Mouse (Mus musculus) hindbrain, postnatal 0 days (tissue): Measurements from ENCODE around the gene Sall1. TPM values are rescaled to one million over a fixed set of nuclear protein-coding genes. Genes with fewer than 3 reads are reported as not detected.

Source experiments
- ATAC-seq: fragments of 200-750 bp; cut with Nextera tagmentation; 2 replicates; pipeline ENCODE4 v1.8.0; 2017; ENCODE audit warnings: mild to moderate bottlenecking, moderate TSS enrichment, moderate library complexity
- DNase-seq: peaks from one replicate; pipeline ENCODE4 v3.0.0-alpha.2; 2015; ENCODE audit warnings: low spot score
- H3K27ac ChIP-seq: fragments of 300-500 bp; sonication (generic); 2 replicates; pipeline ENCODE4 v1.5.1; 2014; ENCODE audit warnings: mild to moderate bottlenecking
- H3K27me3 ChIP-seq: fragments of 300-500 bp; sonication (generic); 2 replicates; pipeline ENCODE4 v1.6.1; 2014; ENCODE audit warnings: low read length, mixed read lengths; ENCODE audit not compliant: insufficient read depth
- H3K36me3 ChIP-seq: fragments of 300-500 bp; sonication (generic); 2 replicates; pipeline ENCODE4 v1.6.1; 2014; ENCODE audit warnings: low read length, mixed read lengths; ENCODE audit not compliant: insufficient read depth
- H3K4me1 ChIP-seq: fragments of 300-500 bp; sonication (generic); 2 replicates; pipeline ENCODE4 v1.6.1; 2014; ENCODE audit warnings: antibody characterized with exemption, low read length, mixed read lengths; ENCODE audit not compliant: insufficient read depth
- H3K4me2 ChIP-seq: fragments of 300-500 bp; sonication (generic); 2 replicates; pipeline ENCODE4 v1.6.1; 2014; ENCODE audit warnings: low read depth, mild to moderate bottlenecking, low read length, moderate library complexity, mixed read lengths
- H3K4me3 ChIP-seq: fragments of 300-500 bp; sonication (generic); 2 replicates; pipeline ENCODE4 v1.5.1; 2014; ENCODE audit warnings: low read length
- H3K9ac ChIP-seq: fragments of 300-500 bp; sonication (generic); replicated peaks from 2 replicates; pipeline ENCODE4 v1.6.1; 2014; ENCODE audit warnings: mild to moderate bottlenecking, low read length, moderate library complexity, mixed read lengths
- H3K9me3 ChIP-seq: fragments of 300-500 bp; sonication (generic); 2 replicates; pipeline ENCODE4 v1.6.1; 2016; ENCODE audit warnings: low read length, mixed read lengths
- CTCF ChIP-seq: IDR thresholded peaks from 2 replicates; pipeline ENCODE4 v1.5.1; 2016; ENCODE audit warnings: antibody characterized with exemption, control low read depth, low read depth
- WGBS: fragments of 180-500 bp; shearing (Covaris S2); extraction: QIAGEN DNeasy Blood & Tissue Kit; methylation state at CpG from one replicate; pipeline ENCODE4 v1.1.7; 2014; 5-methylcytosine and 5-hydroxymethylcytosine counted together
- polyA plus RNA-seq: library from polyadenylated mRNA; unstranded; fragments of >200 nt; fragmentation: Nextera tagmentation; extraction: Ambion mirVana; gene quantifications from 2 replicates; pipeline ENCODE4 v1.2.1, GENCODE M21; 2015
- total RNA-seq: library from RNA; depleted of rRNA; stranded (reverse); fragments of >200 nt; gene quantifications from 2 replicates; pipeline ENCODE4 v1.2.3, GENCODE M21; 2014

The Sall1 gene
- total and polyA plus RNA-seq, 2 experiments from 2014 or later, result 3.3 to 7.5 TPM

- no peaks in the 10 kb centered on the region for H3K36me3 ChIP-seq
- H3K9me3 ChIP-seq, result no peaks in the 10 kb centered on the region
- 9% methylated on average over 55 of the region's 55 CpGs for WGBS
- ATAC-seq (peak; percentile 67; the same call in 1 of the 2 replicates), DNase-seq (peak; percentile 60)
- peak overlapping the region; percentile 55 for H3K4me2 ChIP-seq
- peak overlapping the region; percentile 23 for H3K4me3 ChIP-seq
- H3K9ac ChIP-seq, result peak overlapping the region; percentile 28; the same call in 1 of the 2 replicates
- H3K27me3 ChIP-seq, result peaks cover 29% of the 10 kb centered on the region
- H3K4me1 ChIP-seq, result no peaks in the 10 kb centered on the region
- TF ChIP-seq CTCF, result peak; percentile 47
- H3K27ac ChIP-seq, result no peak overlapping the region
Measured at GRCm38 (mm10) chr8:89025281-89026138, 18.5 kb downstream of the Sall1 start.

- H3K9me3 ChIP-seq, result no peaks in the 10 kb centered on the region
- no peak overlapping the region for H3K27ac ChIP-seq
- no peak overlapping the region for H3K4me3 ChIP-seq
- H3K4me2 ChIP-seq, result no peak overlapping the region
- ATAC-seq (no peak), DNase-seq (no peak)
- H3K9ac ChIP-seq, result no peak overlapping the region
- H3K36me3 ChIP-seq, result no peaks in the 10 kb centered on the region
- 49% methylated on average over 6 of the region's 6 CpGs for WGBS
- TF ChIP-seq CTCF, result no peak
- no peaks in the 10 kb centered on the region for H3K4me1 ChIP-seq
- H3K27me3 ChIP-seq, result peaks cover 29% of the 10 kb centered on the region
Measured at GRCm38 (mm10) chr8:89024796-89025195, 19.2 kb downstream of the Sall1 start.

- Histone ChIP-seq H3K27ac (no peak overlapping the region), H3K4me3 (no peak overlapping the region), H3K4me1 (no peaks in the 10 kb centered on the region), H3K9me3 (no peaks in the 10 kb centered on the region), H3K27me3 (peaks cover 21% of the 10 kb centered on the region), H3K9ac (no peak overlapping the region), H3K4me2 (no peak overlapping the region), H3K36me3 (no peaks in the 10 kb centered on the region)
- WGBS, result 26% methylated on average over 5 of the region's 5 CpGs
- no peak for TF ChIP-seq CTCF
- DNase-seq (no peak), ATAC-seq (no peak)
Measured at GRCm38 (mm10) chr8:89021139-89021538, 22.8 kb downstream of the Sall1 start.

- no peaks in the 10 kb centered on the region for H3K9me3 ChIP-seq
- no peak overlapping the region for H3K4me2 ChIP-seq
Measured at GRCm38 (mm10) chr8:89017891-89018290, 26.1 kb downstream of the Sall1 start.

GRCm38 (mm10) chr8:89016465-89017070 is 27.4 kb downstream of the Sall1 start:
- no peak overlapping the region for H3K27ac ChIP-seq
- H3K4me1 ChIP-seq, result no peaks in the 10 kb centered on the region
- no peak overlapping the region for H3K4me2 ChIP-seq
- no peak overlapping the region for H3K4me3 ChIP-seq
- 70% methylated on average over 7 of the region's 7 CpGs for WGBS
- DNase-seq, result no peak
- no peak overlapping the region for H3K9ac ChIP-seq
- H3K36me3 ChIP-seq, result no peaks in the 10 kb centered on the region
- H3K9me3 ChIP-seq, result no peaks in the 10 kb centered on the region
- no peak for ATAC-seq
- TF ChIP-seq CTCF, result no peak
- H3K27me3 ChIP-seq, result no peaks in the 10 kb centered on the region; the same call in 1 of the 2 replicates

More at GRCm38 (mm10) chr8:89017891-89018290, 26.1 kb downstream of the Sall1 start:
- DNase-seq, result no peak
- H3K36me3 ChIP-seq, result no peaks in the 10 kb centered on the region
- H3K4me3 ChIP-seq, result no peak overlapping the region
- ATAC-seq, result no peak
- no peak for TF ChIP-seq CTCF
- H3K9ac ChIP-seq, result no peak overlapping the region
- no peaks in the 10 kb centered on the region; the same call in 1 of the 2 replicates for H3K27me3 ChIP-seq
- WGBS, result 57% methylated on average over 4 of the region's 4 CpGs
- no peaks in the 10 kb centered on the region for H3K4me1 ChIP-seq
- no peak overlapping the region for H3K27ac ChIP-seq

DNA sequence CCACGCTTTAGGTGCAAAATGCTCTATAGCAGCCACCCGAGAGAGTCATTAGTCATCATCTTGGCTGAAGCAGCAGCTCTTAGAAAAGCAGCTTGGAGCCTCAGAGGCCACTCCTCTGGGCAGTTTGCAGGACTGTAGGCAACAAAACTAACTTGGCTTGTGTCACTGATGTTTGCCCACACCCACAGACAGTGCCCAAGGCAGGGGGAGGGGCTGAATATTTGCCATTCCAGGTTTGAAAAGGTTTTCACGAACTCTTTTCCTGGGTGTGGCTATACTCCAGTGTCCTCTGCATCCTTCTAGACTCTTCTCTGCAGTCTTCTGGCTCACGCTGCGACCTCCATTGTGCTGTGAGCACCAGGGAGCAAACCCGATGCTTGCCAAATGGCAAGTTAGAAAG is 28.4 kb downstream of the Sall1 start:
- no peaks in the 10 kb centered on the region for H3K9me3 ChIP-seq

More for the DNA sequence above, 28.4 kb downstream of the Sall1 start:
- H3K4me3 ChIP-seq, result no peak overlapping the region
- 40% methylated on average over 6 of the region's 6 CpGs for WGBS
- ATAC-seq, result no peak
- no peak overlapping the region for H3K27ac ChIP-seq
- no peak for DNase-seq
- H3K9ac ChIP-seq, result no peak overlapping the region
- H3K27me3 ChIP-seq, result no peaks in the 10 kb centered on the region; the same call in 1 of the 2 replicates
- no peaks in the 10 kb centered on the region for H3K36me3 ChIP-seq
- H3K4me2 ChIP-seq, result no peak overlapping the region
- H3K4me1 ChIP-seq, result no peaks in the 10 kb centered on the region
- no peak for TF ChIP-seq CTCF
